Mouse (Mus musculus) ovary, postnatal 14 days (tissue): ENCODE measurements at regions not wholly inside any gene's neighbourhood (a gene's known extent, or its start where the extent isn't known, plus 50 kb on each side); places are given as distances from the start of the nearest gene placed in this dataset.
"Not testable (repeated sequence)": the region's sequence is repeated elsewhere in the genome, so short reads cannot be mapped to it uniquely, and the experiment has no call there.

Experiments used
- DNase-seq: peaks from one replicate; pipeline ENCODE4 v3.0.0; 2022; ENCODE audit warnings: low spot score

- no peak for DNase-seq
Observed at GRCm38 (mm10) chr16:29917989-29918388, 146.2 kb upstream of the Hes1 start.

GRCm38 (mm10) chr16:29918396-29918795 lies 145.8 kb upstream of the Hes1 start:
- DNase-seq: no peak

GRCm38 (mm10) chr16:29920940-29921339 lies 143.2 kb upstream of the Hes1 start:
- no peak for DNase-seq

GRCm38 (mm10) chr16:29921385-29921784 lies 142.8 kb upstream of the Hes1 start:
- DNase-seq: no peak

GRCm38 (mm10) chr16:29927276-29927675 lies 136.9 kb upstream of the Hes1 start:
- DNase-seq: not testable (repeated sequence)

- no peak for DNase-seq
Observed at GRCm38 (mm10) chr16:29928291-29928690, 135.9 kb upstream of the Hes1 start.

- DNase-seq: no peak
Observed at GRCm38 (mm10) chr16:29931746-29932351, 132.3 kb upstream of the Hes1 start.

- no peak for DNase-seq
Observed at GRCm38 (mm10) chr16:29934649-29935048, 129.5 kb upstream of the Hes1 start.

- DNase-seq: no peak
Observed at GRCm38 (mm10) chr16:29938700-29939099, 125.5 kb upstream of the Hes1 start.

GRCm38 (mm10) chr16:29939331-29939850 lies 124.8 kb upstream of the Hes1 start:
- no peak for DNase-seq

GRCm38 (mm10) chr16:29939869-29940707 lies 124.1 kb upstream of the Hes1 start:
- DNase-seq: no peak

GRCm38 (mm10) chr16:29942111-29942510 lies 122.1 kb upstream of the Hes1 start:
- DNase-seq: no peak

- DNase-seq: peak; percentile 66
Observed at GRCm38 (mm10) chr16:29943963-29944860, 120.0 kb upstream of the Hes1 start.

GRCm38 (mm10) chr16:29944966-29945365 lies 119.2 kb upstream of the Hes1 start:
- DNase-seq: no peak

GRCm38 (mm10) chr16:29945376-29945890 lies 118.8 kb upstream of the Hes1 start:
- DNase-seq: no peak

- peak; percentile 66 for DNase-seq
Observed at GRCm38 (mm10) chr16:29945891-29946598, 118.1 kb upstream of the Hes1 start.

- no peak for DNase-seq
Observed at GRCm38 (mm10) chr16:29946966-29947365, 117.2 kb upstream of the Hes1 start.

- no peak for DNase-seq
Observed at GRCm38 (mm10) chr16:29947670-29948069, 116.5 kb upstream of the Hes1 start.

GRCm38 (mm10) chr16:29950136-29950535 lies 114.0 kb upstream of the Hes1 start:
- no peak for DNase-seq

- no peak for DNase-seq
Observed at GRCm38 (mm10) chr16:29950791-29951190, 113.4 kb upstream of the Hes1 start.

- no peak for DNase-seq
Observed at GRCm38 (mm10) chr16:29954700-29955099, 109.5 kb upstream of the Hes1 start.
